ENCODE assay signal across 9 mouse cellular contexts in the genomic region with DNA sequence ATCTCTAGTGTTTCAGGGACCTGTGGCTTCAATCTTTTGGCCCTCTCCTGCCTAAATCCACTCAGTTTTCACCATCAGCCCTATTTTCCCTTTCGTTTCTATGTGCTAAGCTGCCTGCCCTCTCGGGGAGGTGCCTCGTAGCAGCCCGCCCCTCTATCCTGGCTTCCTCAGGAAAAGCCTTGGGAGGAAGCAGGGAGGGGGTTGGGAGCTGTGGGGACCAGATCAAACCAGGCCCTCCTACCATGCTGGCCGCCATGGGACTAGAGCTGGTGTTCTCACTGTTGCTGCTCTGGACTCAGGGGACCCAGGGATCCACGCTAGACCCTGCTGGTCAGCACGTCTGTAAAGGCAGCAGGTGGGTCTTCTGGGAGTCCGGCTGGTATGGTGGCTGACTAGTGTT. TPM values are rescaled to one million over a fixed set of nuclear protein-coding genes. Genes with fewer than 3 reads are reported as not detected.
A peak's percentile ranks its signal among the peaks of the same experiment; 100 is the strongest.
DNase-seq lines count a peak whose midpoint lies in the region; ATAC-seq lines count a peak whose summit lies in the region.
"Had no signal": no experiment of that assay in that cellular context is flagged by ENCODE, and none has a peak within 500 bp of the region (broad histone marks: within the 10 kb centered on the region; RNA-seq: fewer than 3 reads in every experiment).

A gene (plus strand): TSS at position 205 of the 400 bp plus-strand sequence.

- H3K4me3 ChIP-seq in intestine, embryonic 14.5 days (ENCODE audit: low read depth, low read length), result peak within 1 kb of the TSS; percentile 6; the same call in 1 of the 2 replicates
- peak within 1 kb of the TSS; percentile 16 for H3K4me3 ChIP-seq in liver, embryonic 13.5 days (replicated peaks)
- H3K4me3 ChIP-seq: myocyte had no signal

- no peak within 1 kb of the TSS for H3K4me2 ChIP-seq in intestine, embryonic 14.5 days (ENCODE audit: low read length)
- peak within 1 kb of the TSS; percentile 31 for H3K4me2 ChIP-seq in liver, embryonic 13.5 days

- ATAC-seq in intestine, embryonic 14.5 days (replicated peaks; ENCODE audit: low FRiP score, low TSS enrichment, low read depth), result no peak
- no peak for ATAC-seq in liver, embryonic 13.5 days (ENCODE audit: low read depth)

- H3K9ac ChIP-seq in intestine, embryonic 14.5 days (ENCODE audit: low read length), result no peak within 1 kb of the TSS
- H3K9ac ChIP-seq in liver, embryonic 13.5 days, result 0 out of 2 replicates have a peak within 1 kb of the TSS, but pooled peaks have one; percentile 3

- peaks cover 13% of the 10 kb centered on the region for H3K36me3 ChIP-seq in intestine, embryonic 14.5 days (ENCODE audit: control insufficient read depth, insufficient read depth, low read length)
- peaks cover 15% of the 10 kb centered on the region for H3K36me3 ChIP-seq in liver, embryonic 13.5 days

- H3K9me3 ChIP-seq in intestine, embryonic 14.5 days (ENCODE audit: control insufficient read depth, low read length), result no peaks in the 10 kb centered on the region
- H3K9me3 ChIP-seq in liver, embryonic 13.5 days (replicated peaks), result no peaks in the 10 kb centered on the region

- H3K27me3 ChIP-seq in intestine, embryonic 14.5 days (replicated peaks; ENCODE audit: control insufficient read depth, insufficient read depth, low read length), result no peaks in the 10 kb centered on the region
- H3K27me3 ChIP-seq in liver, embryonic 13.5 days, result no peaks in the 10 kb centered on the region

- peaks cover 18% of the 10 kb centered on the region for H3K4me1 ChIP-seq in intestine, embryonic 14.5 days (replicated peaks; ENCODE audit: control insufficient read depth, insufficient read depth, low read length)
- H3K4me1 ChIP-seq in liver, embryonic 13.5 days (replicated peaks), result peaks cover 37% of the 10 kb centered on the region

- WGBS in intestine, embryonic 14.5 days, result 57% methylated on average over 8 of the region's 8 CpGs
- 36% methylated on average over 8 of the region's 8 CpGs for WGBS in liver, embryonic 13.5 days (ENCODE audit: insufficient replicate concordance)

- H3K27ac ChIP-seq in intestine, embryonic 14.5 days (ENCODE audit: low read depth), result no peak within 1 kb of the TSS
- no peak within 1 kb of the TSS for H3K27ac ChIP-seq in liver, embryonic 13.5 days

- peak; percentile 50 to 82 for DNase-seq in adrenal gland, postnatal 36 days
- peak; percentile 69 for DNase-seq in gastrocnemius, postnatal 25 days
- DNase-seq in intestine, embryonic 14.5 days (ENCODE audit: low spot score), result no peak
- DNase-seq in liver, embryonic 13.5 days, result no peak
- DNase-seq in yolk sac, embryonic 10.5 days (ENCODE audit: low spot score), result no peak
- no peak for DNase-seq in spleen, adult 18-20 months
- DNase-seq in layer of hippocampus, adult 11-12 months (ENCODE audit: low spot score), result no peak
- DNase-seq in cerebellum, adult 8-10 months, result no peak

RNA-seq across cellular contexts. Expression of the gene that starts here (rescaled TPM):
- 1 to 10 TPM; 8.7 TPM for total RNA-seq in adrenal gland, postnatal 36 days (2021)
- 1 to 10 TPM; 3.2 to 4.7 TPM for total RNA-seq in gastrocnemius, postnatal 25 days (2021)
- 5.4 and 6.0 TPM in 2 replicates for polyA plus RNA-seq in intestine, embryonic 14.5 days (2014; fragmentation: Nextera tagmentation; extraction: Ambion mirVana)
- 2.6 and 3.0 TPM in 2 replicates for polyA plus RNA-seq in liver, embryonic 13.5 days (2015; fragmentation: Nextera tagmentation; extraction: Ambion mirVana)

Comparison
In these comparisons a context has a peak if more than half of its experiments do, and no peak if none do; other contexts are left out.
1. DNase-seq: peak in adrenal gland, postnatal 36 days (2 of 2) and gastrocnemius, postnatal 25 days (single experiment); none in intestine, embryonic 14.5 days (single experiment), liver, embryonic 13.5 days (single experiment), yolk sac, embryonic 10.5 days (single experiment), spleen, adult 18-20 months (0 of 2), layer of hippocampus, adult 11-12 months (single experiment) and cerebellum, adult 8-10 months (single experiment).